Mouse (Mus musculus) kidney, postnatal 14 days (tissue): ENCODE data around the gene Rab24.
A peak's percentile ranks its signal among the peaks of the same experiment; 100 is the strongest.

Source experiments
- DNase-seq: peaks from one replicate; pipeline ENCODE4 v3.0.0; 2022; ENCODE audit warnings: mixed read lengths

The Rab24 gene

DNA sequence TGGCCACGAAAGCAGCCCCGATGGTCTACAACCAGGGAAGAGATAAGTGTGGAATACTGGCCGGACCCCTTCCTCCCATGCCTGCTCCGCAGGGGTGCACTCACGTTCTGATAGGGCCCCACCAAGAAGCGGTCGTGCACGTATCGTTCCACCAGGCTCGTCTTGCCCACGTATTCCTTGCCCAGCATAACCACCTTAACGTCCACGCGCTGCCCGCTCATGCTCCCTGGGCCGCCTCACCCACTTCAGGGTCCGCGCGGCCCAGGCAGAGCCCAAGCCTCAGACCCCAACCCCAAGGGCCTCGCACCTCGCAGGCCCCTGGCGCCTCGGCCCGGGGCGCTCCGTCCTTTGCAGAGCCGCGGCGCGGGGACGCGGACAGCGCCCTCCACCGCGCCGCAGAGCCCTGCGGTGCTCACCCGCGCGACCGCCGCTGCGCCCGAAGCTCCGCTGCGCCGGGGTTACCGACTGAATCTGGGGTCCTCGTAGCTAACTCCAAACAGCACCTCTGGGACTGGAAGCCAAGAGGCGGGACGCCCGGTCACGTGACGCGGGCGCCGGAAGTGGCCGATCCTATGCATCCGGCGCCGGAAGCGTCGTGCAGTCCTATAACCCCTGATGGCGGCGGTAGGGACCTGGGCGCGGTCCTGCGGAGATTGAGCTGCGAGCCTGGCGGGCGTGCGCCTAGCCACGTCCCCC, at the start of gene Rab24:
Rab24 (minus strand) TSS at position 513 of the 696 bp plus-strand sequence.
- DNase-seq: peak; percentile 94

DNA sequence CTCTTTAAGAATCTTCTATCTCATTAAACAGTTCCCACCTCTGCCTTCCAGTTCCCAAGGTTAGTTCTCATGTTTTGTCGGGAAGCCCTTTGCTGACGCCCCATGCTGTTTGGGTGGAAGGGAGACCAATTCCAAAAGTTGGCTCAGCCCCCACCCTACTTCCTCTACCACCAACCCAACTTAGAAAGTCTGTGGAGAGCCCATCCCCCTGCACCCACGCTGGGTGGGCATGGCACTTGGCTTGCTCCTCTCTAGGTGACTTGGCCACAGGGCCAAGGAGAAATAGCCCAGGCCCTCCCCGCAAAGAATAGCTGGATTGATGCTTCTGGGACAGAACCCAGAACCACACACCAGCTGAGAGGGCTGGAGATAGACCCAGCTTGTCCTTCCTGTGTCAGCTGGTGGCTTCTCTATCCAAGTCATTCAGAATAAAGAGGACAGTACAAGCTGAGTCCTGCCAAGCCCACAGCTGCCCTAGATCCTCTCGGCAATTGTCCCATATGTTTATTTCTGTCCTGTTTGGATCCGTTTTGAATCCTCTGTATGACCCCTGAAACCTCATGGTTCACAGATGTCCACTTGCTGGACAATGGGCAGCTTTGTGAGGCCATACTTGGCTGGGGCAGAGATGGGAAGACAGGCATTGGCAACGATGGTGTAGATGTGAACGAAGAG, 49.4 kb upstream of the Rab24 start:
- DNase-seq: no peak

DNA sequence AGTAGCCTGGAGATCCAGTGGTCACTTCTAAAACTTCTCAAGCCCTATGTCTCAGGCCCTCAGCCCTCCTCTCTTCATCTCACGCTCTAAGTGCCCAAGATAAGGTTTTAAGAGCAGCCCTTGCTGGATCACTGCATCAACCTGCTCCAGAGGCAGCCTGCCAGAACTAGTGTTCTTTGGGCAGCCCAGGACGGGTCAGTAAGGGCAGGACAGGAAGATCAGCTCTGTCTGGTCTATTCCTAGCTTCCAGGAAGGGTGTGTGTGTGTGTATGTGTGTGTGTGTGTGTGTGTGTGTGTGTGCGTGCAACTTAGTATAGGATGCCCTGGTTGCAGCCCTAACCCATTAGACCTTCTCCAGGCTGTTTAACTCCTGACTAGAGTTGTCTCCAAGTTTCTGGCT, 48.5 kb upstream of the Rab24 start:
- DNase-seq: peak; percentile 73

DNA sequence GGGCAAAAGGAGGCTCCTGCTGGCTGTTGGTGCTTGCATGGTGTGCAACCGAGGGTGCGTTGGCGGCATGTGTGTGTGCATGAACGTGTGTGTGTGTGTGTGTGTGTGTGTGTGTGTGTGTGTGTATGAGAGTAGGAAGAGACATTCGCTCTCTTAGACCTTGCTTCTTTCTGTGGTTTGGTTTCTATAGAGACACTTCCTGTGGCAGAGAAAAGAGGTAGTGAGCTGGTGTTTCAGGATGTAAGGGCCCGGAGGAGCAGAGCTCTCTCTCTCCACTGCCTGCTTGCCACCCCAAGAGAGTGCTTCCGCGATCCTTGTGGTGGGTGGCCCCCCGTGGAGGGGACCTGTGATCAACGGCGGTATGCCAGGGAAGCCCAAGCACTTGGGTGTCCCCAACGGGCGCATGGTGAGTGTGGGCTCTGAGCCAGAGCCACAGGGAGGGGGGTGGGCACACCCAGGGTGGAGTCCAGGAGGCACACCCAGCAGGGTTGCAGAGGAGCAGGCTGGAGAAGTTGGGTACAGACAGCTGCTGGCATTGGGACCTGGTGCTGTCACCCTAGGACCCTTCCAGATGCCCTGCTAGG, 47.9 kb upstream of the Rab24 start, which contains the start of gene Rgs14:
Rgs14 (plus strand) TSS at position 202 of the 584 bp plus-strand sequence.
- no peak for DNase-seq

DNA sequence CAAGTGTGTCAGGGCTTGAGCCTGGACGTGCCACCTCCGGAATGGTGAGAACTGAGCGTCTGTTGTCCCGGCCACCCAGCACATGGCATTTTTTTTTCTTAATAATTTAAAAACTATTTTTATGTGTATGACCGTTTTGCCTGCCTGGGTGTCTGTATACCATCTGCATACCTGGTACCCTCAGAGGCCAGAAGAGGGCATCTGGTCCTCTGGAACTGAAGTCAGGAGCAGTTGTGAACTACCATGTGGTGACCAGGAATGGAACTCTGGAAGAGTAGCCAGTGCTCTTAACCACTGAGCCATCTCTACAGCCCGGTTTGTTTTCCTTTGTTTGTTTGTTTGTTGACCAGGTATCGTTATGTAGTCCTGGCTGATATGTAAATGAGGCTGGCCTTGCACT, 46.7 kb upstream of the Rab24 start:
- peak; percentile 22 for DNase-seq

DNA sequence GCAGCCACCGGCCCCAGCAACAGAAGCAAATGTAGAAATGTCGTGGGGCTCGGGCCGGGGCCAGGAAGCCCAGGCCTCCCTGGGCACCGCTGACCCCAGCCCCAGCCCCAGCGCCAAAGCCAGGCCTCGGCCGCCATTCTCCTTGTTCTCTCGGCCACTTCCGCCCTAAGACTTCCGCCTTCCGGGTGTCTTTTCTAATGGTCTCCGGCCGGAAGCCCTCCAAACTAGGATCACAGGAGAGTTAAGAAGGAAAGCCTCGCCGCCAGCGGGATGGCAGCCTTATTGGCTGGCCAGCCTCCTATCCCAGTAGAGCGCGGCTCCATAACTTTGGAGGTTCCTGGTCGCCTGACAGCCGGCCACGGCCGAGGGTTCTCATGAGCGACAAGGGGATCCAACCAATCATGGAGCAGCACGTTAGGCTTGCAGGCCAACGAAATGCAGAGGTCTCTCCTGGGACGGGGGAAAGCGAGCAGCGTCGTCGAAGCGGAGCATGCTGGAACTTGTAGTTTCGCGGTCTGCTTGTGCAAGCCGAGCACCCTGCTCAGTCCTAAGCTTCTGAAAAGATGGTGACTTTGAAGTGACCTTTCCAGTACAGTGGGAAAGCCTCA, 40.8 kb upstream of the Rab24 start, which contains the start of gene Lman2:
Lman2 (minus strand) TSS at position 331 of the 608 bp plus-strand sequence.
- DNase-seq: peak; percentile 98

DNA sequence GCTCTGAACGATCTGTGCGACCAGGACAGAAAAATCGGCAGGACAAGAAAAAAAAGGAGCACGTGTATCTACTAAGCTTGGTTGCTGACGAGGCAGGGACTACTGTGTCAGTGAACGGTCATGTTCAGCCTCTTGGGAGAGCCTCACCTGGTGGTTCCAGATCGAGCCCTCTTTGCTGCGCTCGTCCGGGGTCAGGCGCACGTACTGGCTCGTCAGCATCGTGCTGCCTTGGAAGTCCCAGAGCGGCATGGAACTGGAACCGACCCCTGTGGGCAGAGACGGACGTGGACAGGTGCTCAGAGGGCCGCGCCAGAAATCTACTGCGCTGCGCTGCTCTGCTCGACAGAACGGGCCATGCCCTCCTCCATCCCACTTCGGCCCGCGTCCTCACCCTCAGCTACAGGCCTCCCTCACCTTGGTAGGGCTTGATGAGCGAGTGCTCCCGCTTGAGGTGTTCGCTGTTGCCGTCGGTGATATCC, 40.3 kb upstream of the Rab24 start:
- no peak for DNase-seq

DNA sequence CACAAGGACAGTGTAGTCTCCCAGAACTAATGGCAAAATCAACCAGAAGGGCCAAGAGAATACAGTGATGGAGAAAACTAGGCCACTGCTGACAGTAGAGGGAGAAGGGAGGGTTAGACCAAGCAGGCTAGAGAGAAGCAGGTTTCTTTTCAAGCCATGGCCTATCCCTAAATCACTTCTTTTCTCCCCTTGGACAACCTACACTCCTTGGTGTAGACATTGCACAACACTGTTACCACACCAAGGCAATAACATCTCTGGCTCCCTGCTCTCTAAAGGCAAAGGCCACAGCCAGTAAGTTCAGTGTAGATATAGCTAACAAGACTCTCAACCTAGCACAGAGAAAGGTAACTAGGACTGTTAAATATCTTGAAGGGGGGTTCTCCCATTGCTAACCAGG, 39.4 kb upstream of the Rab24 start:
- DNase-seq: no peak

DNA sequence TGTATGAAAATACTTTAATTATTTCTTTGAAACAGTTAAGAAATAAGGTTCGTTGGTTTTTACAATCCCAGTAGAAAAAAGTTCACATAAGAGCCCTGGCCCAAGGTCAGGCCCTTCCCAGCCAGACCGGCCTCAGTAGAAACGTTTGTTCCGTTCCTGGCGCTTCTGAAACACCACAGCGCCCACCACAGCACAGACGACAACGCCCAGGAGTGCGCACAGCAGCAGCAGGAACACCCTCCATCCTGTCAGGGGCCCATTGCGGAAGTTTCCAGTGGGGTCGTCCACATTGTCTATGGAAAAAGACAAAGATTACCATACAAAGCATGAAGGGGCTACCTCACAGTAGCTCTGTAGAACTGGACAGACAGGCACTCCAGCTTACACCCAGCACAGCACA, 25.0 kb upstream of the Rab24 start:
- DNase-seq: no peak

DNA sequence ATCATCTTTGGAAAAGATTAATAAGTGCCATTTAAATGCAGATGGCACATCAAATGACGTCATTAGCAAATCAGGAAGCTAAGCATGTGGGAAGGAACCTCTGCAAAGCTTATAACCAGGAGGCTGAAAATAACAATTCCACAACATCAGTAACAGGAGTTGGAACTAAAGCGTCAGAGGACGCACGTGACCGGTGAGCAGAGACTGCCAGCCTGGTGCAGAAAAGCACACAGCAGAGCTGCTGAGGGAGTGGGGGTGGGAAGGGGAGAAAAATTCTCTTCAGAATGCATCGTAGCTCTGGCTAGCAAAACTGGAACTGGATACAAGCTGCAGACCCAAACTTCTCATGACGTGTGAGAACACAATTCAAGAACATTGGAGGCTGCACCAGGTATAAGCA, 22.5 kb upstream of the Rab24 start:
- DNase-seq: no peak

DNA sequence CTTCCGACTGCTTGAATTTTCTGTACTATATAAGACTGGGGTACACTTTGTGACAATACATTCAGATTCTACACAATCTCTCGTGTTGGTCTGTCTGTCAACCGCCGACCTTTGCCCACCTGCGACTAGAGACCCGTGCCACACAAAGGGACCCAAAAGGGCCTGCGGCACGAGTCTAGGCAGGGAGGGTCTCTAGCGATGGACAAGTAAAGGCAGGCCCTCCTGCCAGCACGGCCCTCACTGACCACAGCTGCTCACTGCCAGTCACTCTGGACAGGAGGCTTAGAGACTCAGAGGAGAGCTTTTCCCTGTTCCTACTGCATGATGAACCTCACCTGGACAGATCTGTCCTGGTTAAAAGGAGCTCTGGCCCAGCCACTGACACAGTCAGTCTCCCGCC, 20.7 kb upstream of the Rab24 start:
- DNase-seq: no peak

DNA sequence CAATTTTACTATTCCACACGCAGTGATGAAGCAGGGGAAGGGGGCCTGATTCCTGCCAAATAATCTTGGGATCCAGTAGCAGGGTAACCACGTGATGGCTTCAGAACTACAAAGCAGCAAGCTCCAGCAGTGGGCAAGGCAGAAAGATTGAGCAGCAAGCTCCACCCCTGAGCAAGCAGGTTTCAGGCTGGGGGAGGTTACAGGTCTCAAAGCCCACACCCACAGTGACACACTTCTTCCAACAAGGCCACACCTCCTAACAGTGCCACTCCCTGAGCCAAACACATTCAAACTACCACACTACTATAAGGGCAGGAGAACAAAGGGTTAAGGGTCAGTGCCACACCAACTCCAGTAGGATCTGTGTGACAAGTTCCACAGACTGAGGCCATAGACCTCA, 17.5 kb upstream of the Rab24 start:
- DNase-seq: no peak

DNA sequence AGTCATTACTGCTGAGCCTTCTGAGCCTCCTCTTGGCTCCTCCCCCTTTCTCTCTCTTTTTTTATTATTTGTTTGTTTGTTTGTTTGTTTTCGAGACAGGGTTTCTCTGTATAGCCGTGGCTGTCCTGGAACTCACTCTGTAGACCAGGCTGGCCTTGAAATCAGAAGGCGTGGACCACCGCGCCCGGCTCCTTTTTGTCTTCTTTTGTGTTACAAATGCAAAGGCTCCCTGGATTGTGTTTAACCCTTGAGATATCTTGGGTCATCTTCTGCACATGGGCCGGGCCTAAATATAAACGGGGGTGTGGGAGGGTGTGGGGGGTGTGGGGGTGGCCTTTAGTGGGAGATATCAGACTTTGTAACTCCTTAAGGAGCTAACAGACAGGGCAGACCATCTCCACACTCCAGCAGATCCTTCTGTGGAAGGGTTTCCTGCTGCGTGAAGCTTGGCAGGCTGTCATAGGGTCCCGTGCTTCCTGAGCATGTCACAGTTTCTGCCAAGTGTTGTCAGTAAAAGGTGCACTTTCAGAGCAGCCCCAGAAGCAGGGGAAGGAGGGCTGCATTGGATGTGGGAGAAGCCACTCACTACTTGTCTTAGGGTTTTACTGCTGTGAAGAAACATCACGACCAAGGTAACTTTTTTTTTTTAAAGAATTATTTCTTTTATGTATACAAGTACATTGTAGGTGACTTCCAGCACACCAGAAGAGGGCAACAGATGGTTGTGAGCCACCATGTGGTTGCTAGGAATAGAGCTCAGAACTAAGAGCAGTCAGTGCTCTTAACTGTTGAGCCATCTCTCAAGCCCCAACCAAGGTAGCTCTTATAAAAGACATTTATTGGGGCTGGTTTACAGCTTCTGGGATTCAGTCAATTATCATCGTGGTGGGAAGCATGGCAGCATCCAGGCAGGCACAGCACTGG, 16.6 kb upstream of the Rab24 start:
- DNase-seq: peak; percentile 32

DNA sequence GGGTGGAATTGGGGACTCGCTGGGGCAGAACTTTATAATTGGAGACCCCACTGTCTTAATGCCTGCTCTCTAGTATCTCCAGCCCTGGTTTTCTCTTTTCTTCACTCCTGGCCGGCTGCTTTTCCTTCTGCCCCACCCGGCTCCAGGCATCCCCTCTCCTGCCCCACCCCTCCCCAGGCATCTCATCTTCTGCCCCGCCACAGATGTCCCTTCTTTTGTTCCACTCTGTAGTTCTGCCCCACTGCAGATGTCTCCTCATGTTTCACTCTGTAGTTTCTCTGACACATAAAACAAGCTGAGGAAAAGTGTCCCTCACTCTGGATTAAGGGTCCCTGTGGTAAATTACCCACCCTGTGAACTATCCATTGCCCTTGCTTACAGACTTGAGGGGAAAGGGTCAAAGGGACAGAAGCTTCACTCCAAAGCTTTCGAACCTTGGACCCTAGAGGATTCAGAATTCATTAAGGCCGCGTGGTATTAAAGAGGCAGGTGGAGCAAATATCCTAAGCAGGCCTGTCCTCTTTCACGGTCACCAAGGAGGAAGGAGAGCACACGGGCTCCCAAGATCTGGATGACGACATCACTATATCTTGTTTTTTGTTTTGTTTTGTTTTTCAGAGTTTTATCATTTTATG, 15.7 kb upstream of the Rab24 start:
- DNase-seq: no peak

DNA sequence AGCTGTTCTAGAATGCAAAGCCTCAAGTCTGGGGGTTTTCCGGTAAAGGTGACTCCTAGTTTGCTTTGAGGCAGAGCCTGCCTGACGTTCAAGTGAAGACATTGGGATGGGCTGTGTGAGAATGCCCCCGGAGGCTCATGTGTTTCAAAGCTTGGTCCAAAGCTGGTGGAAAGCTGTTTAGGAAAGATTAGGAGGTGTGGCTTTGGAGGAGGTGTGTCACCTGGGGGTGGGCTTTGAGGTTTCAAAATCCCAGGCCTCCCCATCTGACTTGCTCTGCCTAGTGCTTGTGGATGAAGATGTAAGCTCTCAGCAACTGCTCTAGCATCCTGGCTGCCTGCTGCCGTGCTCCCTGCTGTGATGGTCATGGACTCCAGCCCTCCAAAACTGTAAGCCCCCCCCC, 14.0 kb upstream of the Rab24 start:
- DNase-seq: no peak

DNA sequence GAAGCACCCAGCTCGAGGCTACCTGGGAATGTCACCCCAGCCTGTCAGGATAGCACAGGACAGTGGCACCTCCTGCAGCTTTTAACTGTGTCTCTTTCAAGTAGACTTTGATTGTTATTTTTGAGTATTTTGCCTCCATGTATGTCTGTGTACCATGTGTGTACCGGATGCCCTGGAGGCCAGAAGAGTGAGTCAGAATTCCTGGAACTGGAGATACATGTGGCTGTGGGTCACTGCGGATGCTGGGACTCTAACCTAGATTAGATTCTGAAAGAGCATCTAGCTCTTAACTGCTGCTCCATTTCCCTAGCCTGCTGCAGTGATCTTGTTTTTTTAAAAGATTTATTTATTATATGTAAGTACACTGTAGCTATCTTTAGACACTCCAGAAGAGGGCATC, 10.6 kb upstream of the Rab24 start:
- no peak for DNase-seq

DNA sequence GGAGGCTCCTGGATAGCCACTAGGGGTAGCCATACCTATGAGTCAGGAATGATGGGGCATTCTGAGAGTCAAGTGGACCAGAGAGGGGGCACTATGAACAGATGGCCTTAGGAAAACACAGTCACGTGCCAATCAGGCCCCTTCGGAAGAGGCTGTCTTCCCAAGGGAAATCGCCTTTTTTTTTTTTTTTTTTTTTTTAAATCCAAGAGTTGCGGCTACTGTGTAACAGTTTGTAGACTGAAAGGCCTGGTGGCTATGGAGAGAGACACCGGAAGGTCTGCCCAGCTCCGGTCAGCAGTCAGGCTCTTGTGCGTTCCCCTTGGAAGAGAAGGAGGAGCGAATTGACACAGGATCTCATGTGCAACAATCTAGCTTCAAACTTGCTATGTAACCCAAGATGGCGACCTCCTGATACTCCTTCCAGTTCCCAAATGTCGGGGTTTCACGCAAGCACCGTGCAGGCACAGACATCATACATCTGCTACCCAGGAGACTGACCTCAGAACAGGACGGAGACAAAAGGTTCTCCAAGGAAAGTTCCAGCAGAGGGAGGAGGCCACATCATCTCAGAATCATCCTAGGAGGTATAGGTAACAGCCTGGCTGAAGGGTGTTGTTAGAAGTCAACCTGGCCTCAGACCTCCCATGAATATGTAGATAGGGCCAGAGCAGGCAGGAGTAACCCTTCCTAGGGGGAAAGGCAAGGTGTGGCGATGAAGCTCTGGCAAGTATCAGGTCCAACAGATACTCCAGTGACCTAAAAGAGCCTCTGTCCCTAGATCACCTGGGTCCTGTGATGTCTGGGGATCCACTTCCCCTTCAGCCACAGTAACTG, 9.0 kb upstream of the Rab24 start:
- DNase-seq: no peak

DNA sequence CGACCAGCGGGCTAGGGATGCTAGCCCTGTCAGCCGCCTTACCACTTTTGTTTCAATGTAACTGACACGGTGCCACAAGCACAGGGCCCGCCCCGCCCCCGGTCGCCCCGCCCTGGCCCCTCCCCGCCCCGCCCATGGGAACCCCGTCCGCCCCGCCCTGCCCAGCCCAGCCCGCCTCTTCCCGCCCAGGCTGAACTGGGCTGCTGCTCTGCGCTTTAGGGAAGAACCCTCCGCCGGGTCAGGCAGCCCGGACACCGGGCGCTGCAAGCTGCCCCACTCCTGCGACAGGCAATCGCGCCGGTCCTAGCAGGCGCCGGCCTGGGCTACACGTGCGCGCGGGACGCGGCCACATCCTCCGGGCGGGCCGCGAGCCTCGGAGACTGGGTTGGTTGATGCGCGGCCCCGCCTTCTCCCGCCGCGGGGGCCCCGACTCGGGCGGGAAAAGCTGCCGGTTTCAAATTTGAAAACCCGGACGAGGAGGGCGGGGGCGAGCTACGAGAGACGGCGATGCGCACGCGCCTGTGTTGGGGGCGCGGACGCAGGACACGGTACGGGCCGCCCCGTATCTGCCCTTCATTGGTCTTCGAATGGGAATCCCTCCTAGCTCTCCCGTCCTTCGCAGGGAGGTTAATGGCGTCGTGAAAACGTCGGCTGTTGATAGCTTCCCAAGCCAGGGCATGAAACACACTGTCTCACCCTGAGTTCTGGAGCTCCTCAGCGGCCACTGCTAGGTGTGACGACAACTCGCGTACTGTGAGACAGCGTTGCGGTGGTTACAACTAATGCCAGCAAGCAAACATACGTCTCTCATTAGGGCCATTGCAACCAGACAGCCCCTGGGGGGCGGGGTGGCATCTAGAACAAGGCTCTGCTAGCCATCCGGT, 8.2 kb upstream of the Rab24 start, which contains the start of gene Mxd3:
Mxd3 (minus strand) TSS at position 141 of the 884 bp plus-strand sequence.
- DNase-seq: peak; percentile 91

DNA sequence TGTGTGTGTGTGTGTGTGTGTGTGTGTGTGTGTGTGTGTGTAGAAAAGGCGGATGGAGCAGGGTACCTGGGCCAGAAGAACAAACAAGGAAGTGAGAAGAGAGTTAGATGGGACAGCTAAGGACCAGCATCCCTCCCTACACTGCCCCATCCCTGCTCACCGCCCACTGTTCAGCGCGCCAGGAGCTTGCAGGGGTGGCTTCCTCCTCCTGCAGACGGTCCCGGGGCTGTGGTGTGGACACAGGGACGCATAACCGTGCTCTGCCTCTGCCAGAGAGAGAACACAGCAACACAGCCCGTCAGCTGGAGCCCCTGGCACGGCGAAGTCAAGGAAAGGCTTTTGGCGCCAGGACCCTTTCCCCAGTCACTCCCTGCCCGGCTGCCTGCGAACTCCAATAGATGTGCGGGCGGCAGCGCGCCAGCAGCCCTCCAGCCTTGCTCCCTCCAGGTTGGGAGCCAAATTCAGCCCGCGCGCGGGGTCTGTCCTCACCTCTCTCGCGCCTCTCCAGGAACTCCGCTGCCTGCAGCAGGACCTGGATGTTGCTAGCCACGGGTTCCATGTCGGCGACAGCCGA, 7.5 kb upstream of the Rab24 start:
- no peak for DNase-seq
